Mouse (Mus musculus): ENCODE data around the gene Tmem221.
A peak's percentile ranks its signal among the peaks of the same experiment; 100 is the strongest.

Tmem221 gene

DNA sequence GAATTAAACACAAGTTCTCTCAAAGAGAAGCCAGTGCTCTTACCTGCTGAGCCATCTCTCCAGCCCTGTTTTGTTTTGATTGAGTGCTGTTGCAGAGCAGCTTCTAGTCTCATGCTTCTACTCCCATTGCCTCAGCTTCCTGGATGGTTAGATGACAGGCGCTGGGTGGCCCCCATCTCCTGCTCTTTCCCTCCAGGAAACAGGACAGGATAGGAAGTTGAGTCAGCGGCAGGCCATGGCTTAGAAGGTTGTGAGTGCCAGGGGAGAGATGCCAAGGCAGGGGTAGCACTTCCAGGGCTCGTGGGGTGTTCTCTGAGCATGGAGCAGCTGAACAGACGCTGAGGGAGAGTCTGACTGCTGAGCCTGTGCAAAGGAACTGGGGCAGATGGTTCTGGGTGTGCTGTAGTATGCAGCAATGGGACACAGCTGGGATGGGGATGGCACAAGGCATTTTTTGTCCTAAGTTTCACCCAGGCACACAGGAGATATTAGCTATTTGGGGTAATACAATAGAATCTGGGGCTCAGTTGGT, 19.3 kb upstream of the Tmem221 start:
- DNase-seq: no peak

DNA sequence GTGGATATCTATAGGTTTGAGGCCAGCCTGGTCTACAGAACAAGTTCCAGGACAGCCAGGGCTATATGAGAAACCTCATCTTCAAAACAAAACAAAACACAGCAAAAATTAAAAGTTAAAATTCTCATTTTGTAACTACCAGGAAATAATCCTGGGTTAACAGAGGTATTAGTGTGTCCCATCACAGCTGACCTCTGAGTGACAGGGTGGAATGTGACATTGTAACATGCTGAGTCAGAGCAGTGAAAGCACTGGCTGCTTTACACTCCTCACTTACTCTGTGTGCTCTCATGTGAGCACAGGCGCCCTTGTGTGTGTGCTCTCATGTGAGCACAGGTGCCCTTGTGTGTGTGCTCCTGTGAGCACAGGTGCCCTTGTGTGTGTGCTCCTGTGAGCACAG, 16.3 kb upstream of the Tmem221 start:
- no peak for DNase-seq

GRCm38 (mm10) chr8:71574426-71574825, 15.8 kb upstream of the Tmem221 start:
- no peak for DNase-seq

GRCm38 (mm10) chr8:71572847-71573633, 14.4 kb upstream of the Tmem221 start:
- DNase-seq: peak; percentile 85 to 89

GRCm38 (mm10) chr8:71572077-71572476, 13.4 kb upstream of the Tmem221 start:
- peak in 1 of 2 experiments; percentile 37 for DNase-seq

DNA sequence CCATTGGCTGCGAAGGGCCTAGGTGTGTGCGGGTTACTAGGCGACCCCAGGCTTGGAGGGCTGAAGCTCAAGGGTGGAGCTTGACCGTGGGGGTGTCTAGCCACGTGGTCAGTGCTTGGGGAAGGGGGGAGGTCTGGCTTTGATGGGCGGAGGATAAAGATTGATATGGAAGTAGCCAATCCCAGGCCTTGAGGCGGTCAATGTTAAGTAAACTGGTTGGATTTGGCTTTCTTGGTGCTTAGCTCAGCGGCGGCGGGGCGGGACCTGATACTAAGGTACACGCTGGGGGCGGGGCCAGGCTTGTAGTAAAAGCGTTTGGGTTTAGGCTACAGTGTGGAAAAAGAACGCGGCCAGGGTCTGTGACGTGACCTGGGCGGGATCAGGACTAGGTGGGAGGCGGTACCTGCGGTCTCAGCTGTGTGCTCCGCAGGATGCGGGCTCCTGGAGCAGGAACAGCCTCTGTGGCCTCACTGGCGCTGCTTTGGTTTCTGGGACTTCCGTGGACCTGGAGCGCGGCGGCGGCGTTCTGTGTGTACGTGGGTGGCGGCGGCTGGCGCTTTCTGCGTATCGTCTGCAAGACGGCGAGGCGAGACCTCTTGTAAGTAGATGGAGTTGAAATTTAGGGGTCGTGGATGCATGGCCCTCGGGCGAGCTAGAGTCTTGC, 11.8 kb upstream of the Tmem221 start:
- peak; percentile 99 for DNase-seq

DNA sequence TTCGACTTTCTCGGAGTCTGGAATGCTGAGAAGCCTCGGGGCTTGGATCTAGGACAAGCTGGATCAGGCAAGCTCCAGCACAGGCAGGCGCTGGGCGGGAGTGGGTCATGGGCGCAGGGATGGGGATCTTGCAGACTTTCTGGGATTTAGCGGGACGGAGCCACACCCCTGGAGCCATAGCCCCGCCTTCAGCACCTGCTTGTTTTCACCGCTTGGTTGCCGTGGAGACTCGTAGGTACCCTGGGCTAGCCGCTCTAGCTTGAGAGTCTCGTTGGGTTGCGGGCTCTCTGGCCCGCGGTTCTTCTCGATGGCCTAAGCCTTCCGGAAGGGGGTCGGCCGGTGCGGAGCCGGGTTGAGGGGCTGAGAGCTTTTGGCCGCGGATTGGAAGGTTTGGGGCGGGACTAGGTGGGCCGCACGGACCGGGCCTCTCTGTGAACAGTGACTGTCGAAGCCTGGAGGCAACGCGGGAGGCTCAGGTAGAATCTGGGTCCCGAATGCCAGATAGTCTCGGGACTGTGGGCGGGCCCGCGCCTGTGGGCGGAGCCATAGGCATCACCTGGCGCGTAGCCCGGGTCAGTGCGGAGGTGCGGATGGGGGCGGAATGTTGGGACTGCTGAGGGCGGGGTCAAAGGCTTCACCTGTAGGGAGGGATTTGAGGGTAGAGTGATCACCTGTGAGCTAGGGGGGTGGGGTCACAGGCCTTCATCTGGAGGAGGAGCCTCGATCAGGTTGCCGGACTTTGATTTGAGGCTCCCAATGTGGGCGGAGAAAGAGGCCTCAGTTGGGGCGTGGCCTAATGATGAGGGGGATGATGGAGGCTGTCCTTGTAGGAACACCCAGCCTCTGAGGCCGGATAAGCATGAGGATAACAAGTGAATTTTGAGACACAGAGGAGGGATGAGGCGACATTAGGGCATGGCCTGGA, 11.0 kb upstream of the Tmem221 start:
- peak; percentile 95 to 98 for DNase-seq

- no peak for DNase-seq
These were observed 10.3 kb upstream of the Tmem221 start for GRCm38 (mm10) chr8:71568941-71569340.

- peak; percentile 93 to 94 for DNase-seq
These were observed 9.8 kb upstream of the Tmem221 start, which contains the start of gene Slc27a1 for GRCm38 (mm10) chr8:71568387-71568937. TSS of gene Slc27a1 (plus strand) at chr8:71568882.

DNA sequence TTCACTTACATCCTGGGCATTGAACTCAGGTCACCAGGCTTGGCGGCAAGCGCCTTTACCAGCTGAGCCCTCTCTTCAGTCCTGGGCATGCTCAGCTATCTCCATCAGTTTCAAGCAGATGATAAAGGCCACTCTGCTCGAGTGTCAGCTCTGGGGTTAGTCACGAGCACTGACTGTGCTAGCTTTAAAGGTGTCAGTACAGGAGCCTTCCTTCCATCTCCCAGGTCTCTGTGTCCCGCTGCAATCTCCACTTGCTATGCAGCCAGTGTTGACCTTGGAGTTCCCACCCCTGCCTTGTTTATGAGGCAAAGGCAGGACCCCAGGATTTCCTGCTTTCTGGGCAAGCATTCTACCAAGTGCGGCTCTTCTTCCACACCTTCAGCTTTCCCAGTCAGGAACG, 8.9 kb upstream of the Tmem221 start:
- DNase-seq: no peak

- DNase-seq: no peak
These were observed 7.8 kb upstream of the Tmem221 start, which contains the start of gene Nxnl1 for GRCm38 (mm10) chr8:71566501-71566900. TSS of gene Nxnl1 (minus strand) at chr8:71566601.

DNA sequence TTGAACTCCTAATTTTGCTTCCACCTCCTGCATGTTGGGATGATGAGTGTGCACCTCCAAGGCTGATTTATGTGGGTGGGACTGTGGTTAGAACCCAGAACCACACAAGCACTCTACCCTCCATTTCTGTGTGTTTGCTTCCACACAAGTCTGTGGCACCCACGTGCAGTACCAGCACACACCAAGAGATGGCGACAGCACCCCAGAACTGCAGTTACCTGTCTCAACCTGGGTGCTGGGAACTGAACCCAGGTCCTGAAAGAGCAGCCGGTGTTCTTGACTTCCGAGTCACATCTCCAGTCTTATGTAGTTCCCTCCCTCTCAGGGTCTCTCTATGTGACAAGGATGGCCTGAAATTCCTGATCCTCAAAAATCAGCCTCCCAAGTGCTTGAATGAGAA, 5.3 kb upstream of the Tmem221 start:
- DNase-seq: no peak

DNA sequence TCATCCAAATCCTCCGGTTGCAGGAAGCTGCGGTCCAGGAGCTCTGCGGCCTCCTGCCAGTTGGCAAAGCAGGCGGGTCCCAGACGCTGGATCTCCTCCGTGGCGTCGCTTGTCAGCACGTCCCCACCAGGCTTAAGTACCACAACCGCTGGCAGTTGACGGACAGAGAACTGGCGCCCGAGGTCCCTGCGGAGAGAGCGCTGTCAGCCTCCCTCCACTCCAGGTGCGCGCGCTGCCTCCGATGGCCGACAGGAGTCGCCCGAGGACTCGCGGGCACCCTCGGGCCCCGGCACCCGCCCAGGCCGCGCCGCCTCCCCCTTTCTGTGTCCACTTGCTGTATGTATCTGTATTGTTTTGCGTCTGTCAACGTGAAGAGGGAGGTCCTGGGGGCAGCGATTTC, 4.1 kb upstream of the Tmem221 start:
- peak; percentile 80 to 94 for DNase-seq

DNA sequence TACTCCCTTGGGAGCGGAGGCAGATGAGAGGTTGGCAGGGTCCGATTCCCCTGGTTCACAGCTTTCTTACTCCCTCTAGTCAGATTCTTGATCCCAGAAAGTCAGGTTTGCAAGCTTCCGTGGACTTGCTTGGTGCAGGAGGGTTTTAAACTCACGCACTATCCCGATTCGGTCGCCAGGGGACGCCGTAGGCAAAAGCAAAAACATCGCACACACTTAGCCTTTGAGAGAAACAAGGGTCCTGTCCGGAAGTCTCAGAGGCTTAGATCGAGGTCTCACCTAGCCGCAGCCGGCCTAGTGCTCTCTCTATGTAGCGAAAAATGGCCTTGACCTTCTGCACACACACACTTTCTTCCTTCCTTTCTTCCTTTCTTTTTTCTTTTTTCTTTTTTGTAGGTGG, 2.7 kb upstream of the Tmem221 start:
- peak; percentile 57 to 82 for DNase-seq

- DNase-seq: no peak
These were observed 2.1 kb upstream of the Tmem221 start for GRCm38 (mm10) chr8:71560765-71561164.

GRCm38 (mm10) chr8:71560071-71560470, 1.4 kb upstream of the Tmem221 start:
- DNase-seq: no peak

GRCm38 (mm10) chr8:71558958-71559690, 453 bp upstream of the Tmem221 start:
- DNase-seq: peak; percentile 88 to 90

DNA sequence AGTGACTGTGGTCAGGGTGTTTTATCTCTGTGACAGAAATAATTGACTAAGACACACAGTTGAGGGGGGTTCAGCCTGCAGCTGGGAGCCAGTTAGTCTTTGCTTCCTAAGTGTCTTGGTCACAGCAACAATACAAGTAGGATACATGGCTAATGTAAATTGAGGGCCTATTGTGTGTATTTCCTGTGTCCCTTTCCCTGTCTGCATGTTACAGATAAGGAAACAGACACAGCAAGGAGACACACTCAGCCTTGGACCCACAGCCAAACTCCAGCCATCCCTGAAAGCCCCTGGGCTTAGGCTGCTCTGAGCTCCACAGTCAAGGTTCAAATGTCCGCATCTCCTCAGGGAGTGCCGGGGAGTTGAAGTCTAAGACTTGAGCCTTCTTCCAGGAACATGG, 4.0 kb downstream of the Tmem221 start:
- no peak for DNase-seq

DNA sequence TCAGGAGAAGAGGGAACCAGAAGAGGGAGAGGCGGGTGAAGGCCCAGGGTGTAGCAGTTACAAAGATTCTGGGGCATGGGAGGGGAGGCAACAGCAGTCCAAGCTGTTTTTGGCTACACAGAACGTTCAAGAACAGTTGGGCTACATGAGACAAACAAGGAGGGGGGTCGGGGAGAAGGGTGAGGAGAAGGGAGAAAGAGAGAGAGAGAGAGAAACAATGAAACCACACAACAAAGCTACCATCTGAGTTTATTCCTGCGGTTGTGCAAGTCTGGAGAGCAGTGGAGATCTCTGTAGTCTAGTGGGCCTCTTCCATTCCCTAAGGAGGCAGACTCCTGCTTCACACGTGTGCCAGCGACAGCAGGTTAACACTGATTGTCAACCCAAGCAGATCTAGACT, 4.7 kb downstream of the Tmem221 start:
- DNase-seq: no peak

DNA sequence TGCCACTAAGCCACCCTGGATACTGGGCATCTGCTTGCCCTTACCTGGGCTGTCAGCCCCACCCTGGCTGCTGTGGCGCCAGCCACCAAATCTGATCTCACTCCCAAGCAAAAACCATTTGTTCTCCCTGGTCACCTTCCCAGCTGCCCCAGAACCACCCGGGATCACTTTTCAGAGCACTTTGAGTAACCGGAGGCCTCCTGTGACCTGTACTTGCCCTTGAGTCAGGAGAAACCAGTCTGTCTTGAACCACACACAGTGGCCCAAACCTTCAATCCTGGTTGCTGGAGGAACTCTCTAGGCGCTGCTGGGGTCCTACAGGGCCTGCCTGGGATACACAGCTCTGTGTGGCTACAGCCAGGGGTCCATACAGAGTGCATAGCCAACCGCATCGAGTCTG, 5.9 kb downstream of the Tmem221 start:
- DNase-seq: no peak

- no peak for DNase-seq
These were observed 7.9 kb downstream of the Tmem221 start for GRCm38 (mm10) chr8:71550754-71551153.

GRCm38 (mm10) chr8:71547590-71547989, 11.1 kb downstream of the Tmem221 start:
- no peak for DNase-seq

Data from kidney, postnatal 36 days (tissue).